Mouse (Mus musculus): ENCODE data around the gene Bag5.
A peak's percentile ranks its signal among the peaks of the same experiment; 100 is the strongest.

Gene Bag5

DNA sequence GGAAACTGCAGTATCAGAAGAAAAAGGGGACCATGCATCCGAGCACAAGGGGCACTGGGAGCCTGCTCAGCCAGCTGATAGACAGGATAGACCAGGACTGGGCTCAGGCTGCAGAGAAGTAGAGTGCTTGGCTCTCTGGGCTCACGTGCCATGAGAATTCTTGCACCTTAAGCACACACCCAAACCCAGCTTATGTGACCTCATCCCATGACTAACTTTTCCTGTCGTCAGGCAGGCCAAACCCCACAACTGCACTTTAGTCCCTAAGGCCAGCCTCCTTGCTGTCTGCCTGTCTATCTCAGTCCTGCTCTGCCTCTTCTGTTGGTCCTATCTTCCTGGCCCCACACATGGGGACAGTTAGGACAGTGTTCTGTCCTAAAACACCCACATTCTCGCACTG, 15.3 kb downstream of the Bag5 start:
- DNase-seq (ENCODE audit: low spot score in 2 of 2) = no peak

DNA sequence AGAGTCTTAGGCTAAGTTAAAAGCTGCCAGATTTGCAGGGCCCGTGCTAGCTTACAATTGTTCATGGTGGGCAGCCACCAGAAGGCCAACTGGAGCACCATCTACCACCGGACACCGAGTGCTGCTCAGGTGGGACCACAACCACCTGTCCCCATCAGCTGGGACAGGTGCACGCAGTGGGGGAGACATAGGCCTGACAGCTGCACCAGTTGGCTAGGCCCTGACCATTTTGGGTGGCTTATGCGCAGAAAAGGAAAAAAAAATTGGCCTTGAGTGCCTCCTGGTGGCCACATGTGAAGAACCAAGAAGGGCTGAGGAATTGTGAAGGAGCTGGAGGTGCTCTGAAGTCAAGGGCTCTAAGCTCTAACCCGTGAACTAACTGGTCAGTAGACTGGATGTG, 16.8 kb downstream of the Bag5 start:
- DNase-seq (ENCODE audit: low spot score in 2 of 2) = peak; percentile 60 to 78

DNA sequence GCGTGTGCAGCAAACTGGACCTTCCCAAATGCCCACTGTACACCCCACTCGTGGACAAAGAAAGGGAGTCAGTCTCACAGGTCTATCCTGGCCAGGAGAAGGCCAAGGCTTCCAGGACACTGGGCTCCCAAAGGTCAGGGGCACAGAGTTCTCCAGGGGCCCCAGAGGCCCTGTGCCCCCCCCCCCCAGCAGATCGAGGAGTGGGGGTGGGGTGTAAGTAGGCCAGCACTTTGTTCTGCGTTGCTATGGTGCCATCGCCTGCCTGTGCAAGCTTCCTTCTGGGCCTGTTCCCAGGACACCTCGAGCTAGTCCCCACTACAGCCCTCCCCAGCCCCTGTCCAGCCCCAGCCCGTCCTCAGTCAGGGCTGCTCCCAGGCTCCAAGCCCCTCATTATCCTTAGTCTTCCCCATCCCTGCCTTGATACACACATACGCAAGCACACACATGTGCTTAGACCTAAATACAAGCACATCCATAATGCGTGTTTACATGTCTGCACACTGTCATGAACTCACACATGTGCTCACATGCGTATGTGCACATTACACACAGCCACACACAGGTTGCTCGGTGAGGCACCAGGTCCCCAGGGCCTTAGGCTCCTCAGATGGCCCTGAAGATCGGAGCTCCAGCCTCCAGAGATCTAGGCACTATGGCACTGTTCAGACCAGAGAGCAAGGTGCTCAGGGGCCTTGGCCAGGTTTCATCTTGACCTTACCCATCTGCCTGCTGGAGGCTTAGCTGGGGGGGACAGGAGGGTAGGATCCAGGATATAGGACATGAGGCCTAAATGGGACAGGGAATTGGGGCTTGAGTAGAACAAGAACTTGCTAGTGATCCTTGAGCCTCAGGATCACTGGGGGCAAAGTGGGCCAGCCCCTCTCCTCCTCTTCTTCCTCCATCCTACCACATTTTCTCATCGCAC, 17.9 kb downstream of the Bag5 start:
- no peak for DNase-seq (ENCODE audit: low spot score in 2 of 2)

DNA sequence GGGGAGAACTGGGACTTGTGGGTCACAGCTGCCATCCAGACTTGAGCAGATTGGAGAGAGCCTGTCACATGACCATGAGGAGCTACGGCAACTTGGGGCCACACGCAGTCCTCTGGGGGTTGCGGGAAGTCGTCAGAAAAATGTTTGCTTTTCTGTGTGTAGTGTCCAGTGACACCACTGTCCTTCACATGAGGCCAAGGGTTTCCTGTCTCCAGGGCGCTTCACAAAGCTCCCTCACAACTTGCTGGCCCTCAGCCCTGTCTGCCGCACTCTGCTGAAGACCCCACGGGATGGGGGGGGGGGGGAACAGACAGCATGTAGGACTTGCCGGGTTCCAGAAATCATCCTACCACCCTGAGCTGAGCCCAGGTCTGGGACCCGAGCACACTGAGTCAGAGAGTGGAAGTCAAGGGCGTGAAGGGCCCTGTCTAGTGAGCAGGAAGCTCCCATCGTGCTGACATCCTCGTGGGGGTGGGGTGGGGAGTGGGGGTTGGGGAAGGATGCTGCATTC, 18.7 kb downstream of the Bag5 start:
- DNase-seq (ENCODE audit: low spot score in 2 of 2) = no peak

DNA sequence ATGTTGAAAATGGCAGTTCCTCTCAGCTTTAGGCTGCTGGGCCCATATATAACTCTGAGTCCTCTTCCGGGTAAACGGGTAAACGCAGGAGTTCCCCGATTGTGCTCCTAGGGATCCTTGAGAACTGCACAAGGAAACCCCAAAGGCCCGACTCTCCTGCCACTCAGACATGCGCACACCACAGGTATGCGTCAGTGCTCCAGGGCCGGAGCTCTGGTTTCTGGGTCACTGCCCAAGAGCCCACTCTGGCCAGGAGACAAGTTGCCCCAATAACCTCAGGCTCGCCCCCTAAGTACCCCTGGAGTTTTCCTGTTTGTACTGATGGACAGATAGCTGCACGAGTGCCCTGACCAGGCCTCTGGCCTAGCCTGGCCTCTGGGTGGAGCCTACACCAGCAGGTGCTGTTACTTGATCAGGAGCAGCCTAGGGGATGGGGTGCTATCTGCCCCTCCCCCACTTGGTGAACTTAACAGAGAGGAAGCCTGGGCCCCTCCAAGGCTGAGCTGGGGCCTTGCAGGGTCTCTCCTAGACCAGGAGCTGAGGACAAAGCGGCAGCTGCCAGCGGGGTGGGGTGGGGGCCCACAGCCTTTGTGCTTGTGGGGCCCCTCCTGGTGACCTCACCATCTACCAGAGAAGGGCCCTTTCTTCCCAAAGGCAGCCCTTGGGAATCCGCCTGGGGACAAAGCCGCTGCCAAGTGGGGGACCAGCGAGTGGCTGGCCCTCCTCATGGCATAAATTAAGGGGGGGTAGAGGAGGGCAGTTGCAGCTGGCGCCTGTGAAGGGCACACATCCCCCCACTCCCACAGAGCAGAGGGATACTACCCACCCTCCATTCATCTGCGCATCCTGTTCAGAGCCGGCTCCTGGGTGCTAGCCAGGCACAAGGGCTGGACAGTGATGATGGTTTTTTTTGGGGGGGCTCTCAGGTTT, 19.5 kb downstream of the Bag5 start:
- no peak for DNase-seq (ENCODE audit: low spot score in 2 of 2)

DNA sequence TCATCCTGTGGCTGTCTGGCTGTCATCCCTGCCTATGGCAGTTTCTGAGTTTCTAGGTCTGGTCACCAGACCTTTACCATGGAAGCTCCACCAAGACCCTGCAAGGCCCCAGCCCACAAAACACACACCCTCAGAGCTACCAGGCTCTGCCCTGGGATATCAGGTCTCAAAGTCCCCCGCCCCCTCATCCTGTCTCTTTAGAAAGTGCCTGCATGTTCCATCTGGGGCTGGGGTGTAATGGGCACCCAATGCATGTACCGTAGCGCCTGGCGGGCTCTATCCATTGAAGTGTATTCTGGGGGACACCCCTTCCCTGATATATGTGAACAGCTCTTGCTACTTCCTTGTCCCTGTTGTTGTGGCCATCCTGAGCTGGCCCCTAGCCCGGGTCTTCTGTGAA, 20.2 kb downstream of the Bag5 start:
- DNase-seq (ENCODE audit: low spot score in 2 of 2) = no peak

DNA sequence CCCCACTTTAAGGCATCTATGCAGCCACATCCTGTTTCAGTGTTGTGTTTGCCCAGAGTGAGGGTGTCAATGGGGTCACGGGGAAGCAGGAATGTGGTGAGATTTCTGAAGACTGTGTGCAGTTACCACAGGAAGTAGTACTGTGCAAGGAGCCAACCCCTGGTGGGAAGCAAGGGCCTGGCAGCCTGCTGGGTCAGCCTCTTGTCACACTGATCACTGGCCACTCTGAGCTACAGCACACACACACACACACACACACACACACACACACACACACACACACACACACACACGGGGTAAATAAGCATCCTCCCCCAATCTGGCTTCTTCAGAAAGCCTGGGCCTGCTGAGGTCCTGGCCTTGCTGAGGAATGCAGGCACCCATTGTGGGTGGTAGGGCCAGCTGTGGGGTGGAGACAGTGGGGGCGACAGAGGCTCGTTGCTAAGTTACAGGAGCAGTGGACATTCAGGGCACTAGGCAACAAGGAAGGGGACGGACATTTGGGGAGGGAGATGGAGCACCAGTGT, 21.6 kb downstream of the Bag5 start:
- no peak for DNase-seq (ENCODE audit: low spot score in 2 of 2)

DNA sequence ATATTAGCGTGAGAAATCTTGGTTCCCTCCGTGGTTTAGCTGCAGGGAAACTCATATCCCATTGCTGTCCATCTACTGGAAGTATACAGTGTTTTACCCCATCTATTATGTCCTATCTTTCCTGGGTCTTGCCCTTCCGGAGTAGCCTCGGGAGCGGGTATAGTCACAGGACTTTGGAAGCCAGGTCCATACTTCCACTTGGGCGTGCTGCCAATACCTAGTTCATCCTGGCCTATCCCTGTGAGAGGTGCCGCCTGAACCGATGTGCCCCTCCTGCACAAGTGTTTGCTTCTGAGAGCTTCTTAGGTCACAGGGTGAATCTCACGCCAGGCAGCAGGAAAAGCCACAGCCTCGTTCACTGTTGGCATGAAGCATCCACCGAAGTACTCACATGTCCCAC, 23.6 kb downstream of the Bag5 start:
- no peak for DNase-seq (ENCODE audit: low spot score in 2 of 2)

DNA sequence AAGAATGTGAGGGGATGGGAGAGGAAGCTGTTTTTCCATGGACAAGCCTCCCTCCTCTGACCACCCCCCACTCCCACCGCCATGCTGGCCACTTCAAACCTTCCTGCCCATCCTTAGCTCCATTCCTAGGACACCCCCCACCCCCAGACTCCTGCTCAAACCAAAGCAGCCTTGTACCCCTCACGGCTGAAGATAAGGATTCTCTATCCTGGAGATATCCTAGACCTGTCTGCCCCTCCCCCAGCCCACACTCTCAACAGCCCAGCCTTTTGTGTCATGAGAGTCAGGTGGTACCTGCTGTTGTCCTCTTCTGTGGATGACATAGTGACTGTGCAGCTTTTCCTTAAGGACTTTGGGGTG, 25.0 kb downstream of the Bag5 start:
- DNase-seq (ENCODE audit: low spot score in 2 of 2) = no peak

DNA sequence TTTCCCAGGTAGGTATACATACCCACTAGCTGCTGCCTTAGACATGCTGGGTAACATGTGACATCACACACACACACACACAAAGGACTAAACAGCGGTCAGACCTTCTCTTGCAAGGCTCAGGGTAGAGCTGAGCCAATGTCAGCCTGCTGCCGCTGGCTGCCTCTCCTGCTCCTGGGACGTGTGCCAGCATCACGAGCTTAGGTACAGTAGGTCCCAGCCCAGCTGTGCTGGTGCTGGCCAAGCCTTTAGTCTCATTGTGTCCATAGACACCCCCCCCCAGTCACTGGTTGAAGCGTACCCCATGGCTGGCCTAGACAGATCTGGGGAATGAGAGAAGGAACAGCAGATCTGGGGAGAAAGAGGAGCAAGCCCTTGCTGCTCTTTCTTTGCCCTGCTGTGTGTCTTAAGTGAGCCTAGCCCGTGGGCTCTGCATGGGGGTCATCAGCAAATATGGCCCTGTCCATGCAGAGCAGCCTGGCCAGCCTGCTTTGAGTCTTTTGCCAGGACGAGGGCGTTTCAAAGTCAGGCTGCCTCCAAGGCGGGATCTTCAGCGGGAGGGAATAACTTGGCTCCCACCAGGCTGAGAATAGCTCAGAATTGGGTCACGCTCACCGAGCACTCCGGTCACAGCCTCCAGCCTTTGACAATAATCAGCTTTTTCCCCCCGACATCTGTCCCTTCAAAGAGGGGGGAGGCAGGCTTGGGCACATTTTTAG, 25.5 kb downstream of the Bag5 start:
- DNase-seq (ENCODE audit: low spot score in 2 of 2) = no peak

DNA sequence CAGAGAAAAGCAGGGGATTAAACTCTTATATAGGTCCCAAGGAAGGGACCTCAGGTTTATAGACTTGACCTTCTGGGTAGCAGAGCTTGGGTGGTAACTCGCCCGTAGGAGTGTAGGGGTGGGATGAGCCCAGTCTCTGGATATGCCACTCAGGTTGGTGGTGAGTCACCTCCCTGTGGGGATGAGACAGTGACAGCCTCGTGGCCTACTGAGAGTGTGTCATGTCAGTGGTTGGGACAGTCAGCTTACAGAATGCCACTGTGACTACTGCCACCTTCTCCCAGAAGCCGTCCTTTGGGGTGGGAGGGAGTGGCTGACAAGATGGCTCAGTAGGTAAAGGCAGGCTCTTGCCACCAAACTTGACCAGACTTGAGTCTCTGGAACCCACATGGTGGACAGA, 26.7 kb downstream of the Bag5 start:
- no peak for DNase-seq (ENCODE audit: low spot score in 2 of 2)

DNA sequence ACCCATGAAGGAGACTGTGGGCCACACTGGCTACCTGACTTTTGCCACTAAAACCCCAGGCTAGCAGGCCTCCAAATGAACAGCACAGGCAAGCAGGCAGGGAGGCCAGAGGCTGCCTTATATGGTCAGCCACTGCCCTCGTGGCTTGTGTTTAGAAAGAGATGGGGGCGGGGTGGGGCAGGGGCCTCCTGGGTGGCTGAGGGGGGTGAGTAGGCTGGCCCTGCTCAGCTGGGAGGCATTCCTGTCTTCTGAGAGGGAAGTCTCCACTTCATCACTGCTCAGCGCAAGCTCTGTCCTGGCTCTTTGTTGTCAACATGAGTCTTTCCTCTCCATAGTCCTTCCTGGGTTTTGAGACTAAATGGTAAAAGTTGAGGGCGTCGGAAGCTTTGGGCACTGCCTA, 30.3 kb downstream of the Bag5 start:
- DNase-seq (ENCODE audit: low spot score in 2 of 2) = no peak

DNA sequence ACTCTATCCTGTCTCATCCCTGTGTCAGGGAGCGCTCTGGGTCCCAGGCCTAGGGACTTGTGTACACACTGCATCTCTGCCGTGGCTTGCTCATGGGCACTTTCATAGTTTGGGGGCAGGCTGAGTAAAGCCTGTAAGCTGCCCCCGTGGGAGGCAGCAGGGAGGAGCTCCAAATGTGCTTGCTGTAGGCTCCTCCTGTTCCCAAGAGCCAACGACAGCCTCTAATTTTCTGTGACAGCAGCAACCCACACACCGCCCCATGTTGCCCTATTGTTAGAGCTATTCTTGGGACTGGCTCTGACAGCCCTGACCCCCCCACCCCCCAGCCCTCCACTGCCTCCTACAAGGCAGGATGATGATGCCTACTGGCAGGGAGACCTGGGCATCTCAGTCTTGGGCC, 31.1 kb downstream of the Bag5 start:
- DNase-seq (ENCODE audit: low spot score in 2 of 2) = no peak

DNA sequence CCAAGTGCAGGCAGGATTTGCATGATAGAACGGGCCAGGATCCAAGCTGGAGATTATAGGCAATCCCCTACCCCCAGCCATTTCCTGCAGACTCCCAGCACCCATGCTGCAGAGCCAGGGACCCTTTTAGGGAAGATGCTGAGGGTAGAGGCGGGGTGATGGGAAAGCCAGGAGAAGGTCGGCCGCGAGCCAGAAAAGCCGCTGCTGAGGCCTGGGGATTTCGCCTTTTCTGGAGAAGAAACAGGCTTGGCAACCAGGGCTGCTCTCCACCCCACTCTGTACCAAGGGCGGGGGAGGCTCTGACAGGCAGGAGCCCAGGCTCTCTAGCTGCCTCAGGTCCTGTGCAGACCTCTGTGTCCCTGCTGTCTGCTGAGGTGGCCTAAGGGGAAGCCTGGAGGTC, 31.8 kb downstream of the Bag5 start:
- no peak for DNase-seq (ENCODE audit: low spot score in 2 of 2)

DNA sequence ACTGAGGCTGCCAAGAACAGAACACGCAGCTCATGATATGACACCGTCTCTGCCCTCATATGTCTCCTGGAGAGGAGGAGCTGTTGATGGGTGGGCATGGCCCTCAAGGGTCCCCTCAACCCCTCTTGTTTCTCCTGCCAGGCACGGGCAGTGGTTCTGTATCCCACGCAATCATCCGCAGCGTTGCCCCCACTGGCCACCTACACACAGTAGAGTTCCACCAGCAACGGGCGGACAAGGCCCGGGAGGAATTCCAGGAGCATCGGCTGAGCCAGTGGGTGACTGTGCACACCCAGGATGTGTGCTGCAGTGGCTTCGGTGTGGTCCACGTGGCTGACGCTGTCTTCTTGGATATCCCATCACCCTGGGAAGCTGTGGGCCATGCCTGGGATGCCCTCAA, 32.4 kb downstream of the Bag5 start:
- no peak for DNase-seq (ENCODE audit: low spot score in 2 of 2)

DNA sequence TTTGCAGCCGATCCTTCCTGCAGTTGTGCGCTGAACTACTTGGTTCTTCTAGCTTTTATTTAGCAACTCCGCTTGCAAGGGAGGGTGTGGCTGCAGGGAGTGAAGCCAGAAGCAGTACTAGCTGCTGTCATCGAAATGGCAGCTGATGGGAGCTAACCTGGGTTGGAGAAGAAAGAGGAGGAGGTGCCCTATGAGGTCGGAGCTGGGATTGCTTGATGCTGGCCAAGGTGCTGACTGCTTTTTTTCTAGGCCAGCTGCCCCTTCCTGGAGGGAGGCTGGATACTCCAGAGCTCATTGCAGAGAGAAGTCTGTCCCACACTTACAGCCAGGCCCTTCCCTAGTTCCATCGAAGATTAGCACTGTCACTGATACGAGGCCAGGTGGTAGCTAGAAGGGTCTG, 34.1 kb downstream of the Bag5 start:
- DNase-seq (ENCODE audit: low spot score in 2 of 2) = no peak

DNA sequence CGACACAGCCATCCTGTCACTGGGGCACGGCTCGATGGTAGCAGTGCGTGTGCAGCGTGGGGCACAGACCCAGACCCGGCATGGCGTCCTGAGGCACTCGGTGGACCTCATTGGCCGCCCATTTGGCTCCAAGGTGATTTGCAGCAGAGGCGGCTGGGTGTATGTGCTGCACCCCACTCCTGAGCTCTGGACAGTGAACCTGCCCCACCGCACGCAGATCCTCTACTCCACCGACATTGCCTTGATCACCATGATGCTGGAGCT, 34.5 kb downstream of the Bag5 start:
- no peak for DNase-seq (ENCODE audit: low spot score in 2 of 2)

DNA sequence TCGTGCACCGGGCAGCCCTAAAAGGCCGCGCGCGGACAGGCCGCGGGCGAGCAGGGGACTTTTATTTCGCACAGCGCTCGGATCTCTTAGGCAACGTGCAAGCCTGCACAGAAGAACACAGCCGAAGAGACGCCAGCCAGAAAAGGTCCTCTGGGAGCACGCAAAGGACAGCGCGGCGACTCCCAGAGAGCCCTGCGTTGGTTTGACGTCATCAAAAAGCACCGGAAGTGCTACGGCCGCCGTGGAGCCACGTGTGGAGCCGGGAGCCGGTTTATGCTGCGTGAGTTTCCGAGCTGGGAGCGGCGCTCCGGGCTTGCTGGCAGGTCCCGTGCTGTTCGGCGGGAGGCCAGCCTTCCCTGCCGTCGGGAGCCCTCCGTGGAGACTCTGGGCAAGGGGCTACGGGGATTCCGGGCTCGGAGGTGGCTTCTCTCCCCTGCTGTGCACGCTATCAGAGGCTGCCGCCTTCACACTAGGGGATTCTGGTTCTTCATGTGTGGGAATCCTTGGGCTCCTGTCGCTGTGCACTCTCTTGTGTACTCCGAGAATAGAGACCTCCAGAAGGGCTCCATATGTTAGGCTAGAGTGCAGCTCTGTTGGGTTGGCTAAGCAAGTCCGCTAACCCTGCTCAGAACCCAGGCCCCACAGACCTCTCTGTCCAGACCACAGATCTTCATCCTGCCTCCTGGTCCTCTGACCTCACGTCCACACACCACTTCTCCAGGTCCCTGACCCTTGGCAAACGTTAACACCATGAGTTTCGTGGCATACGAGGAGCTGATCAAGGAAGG, 35.0 kb downstream of the Bag5 start, which contains the start of gene Trmt61a:
Gene Trmt61a (plus strand): TSS at position 224 of the 788 bp plus-strand sequence.
- peak; percentile 83 to 93 for DNase-seq (ENCODE audit: low spot score in 2 of 2)

DNA sequence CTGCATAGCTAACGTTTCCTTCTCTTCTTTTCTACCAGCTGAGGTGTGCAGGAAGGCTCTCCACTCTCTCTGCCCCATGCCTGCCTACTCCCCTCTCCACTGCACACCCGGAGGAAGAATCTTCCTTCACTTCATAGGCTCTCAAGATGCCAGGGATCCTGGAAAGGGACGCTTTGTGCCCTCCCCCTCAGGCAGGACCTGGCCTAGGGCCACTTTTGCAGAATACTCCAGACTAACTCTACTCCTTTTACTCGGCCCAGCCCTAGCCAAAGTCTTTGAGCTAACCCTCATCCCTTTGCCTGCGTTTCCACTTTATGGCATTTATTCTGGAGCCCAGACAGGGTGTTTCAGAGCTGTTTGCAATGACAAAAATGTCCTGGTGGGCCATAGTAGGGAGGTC, 35.6 kb downstream of the Bag5 start:
- DNase-seq (ENCODE audit: low spot score in 2 of 2) = no peak

DNA sequence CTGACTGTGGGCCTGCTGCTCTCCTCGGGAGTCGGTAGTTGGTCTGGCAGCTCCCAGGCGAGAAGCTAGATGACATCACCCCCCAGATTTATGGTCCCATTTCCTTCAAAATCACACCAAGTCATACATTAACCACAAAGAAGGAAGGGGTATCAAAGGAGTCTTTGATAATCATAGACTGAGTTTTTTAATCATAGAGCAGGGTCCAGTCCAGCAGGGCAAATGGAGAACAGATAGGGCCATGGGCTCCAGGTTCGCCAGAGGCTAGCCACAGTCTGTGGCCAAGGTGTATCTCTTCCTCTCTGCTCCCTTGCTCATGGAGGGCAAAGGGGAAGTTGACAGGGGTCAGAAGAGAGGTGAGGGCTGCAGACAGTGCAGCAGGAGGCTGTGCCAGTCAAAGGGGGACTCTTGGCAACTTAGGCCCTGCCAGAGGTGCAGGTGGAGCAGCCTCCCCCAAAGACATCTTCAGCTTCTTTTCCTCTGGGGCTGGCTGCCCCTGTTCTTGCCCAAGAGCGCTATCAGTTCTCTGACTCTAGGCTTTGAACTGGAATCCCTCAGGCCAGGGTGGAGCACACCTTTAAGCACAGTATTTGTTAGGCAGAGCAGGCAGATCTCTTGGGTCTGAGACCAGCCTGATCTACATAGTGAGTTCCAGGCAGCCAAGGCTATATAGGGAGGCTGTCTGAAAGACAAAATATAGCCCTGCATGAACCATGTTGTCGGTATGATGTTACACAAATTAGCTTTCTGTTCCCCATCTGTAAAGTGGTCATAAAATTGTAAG, 37.1 kb downstream of the Bag5 start:
- DNase-seq (ENCODE audit: low spot score in 2 of 2) = no peak
